Mouse (Mus musculus) kidney, adult 2 months (tissue): ENCODE data around the gene Dnah6.

Experiments
- CTCF ChIP-seq: fragments of 200-500 bp; conservative IDR thresholded peaks from 2 replicates; pipeline ENCODE4 v1.5.1; 2011; ENCODE audit warnings: low read depth, mild to moderate bottlenecking, control low read depth, low read length, moderate library complexity, mixed read lengths; ENCODE audit not compliant: insufficient read depth, insufficient read length
- POLR2A ChIP-seq: fragments of 200-500 bp; IDR thresholded peaks from one replicate; pipeline ENCODE4 v1.6.1; 2011; ENCODE audit warnings: low read depth, low read length, control low read depth

DNA sequence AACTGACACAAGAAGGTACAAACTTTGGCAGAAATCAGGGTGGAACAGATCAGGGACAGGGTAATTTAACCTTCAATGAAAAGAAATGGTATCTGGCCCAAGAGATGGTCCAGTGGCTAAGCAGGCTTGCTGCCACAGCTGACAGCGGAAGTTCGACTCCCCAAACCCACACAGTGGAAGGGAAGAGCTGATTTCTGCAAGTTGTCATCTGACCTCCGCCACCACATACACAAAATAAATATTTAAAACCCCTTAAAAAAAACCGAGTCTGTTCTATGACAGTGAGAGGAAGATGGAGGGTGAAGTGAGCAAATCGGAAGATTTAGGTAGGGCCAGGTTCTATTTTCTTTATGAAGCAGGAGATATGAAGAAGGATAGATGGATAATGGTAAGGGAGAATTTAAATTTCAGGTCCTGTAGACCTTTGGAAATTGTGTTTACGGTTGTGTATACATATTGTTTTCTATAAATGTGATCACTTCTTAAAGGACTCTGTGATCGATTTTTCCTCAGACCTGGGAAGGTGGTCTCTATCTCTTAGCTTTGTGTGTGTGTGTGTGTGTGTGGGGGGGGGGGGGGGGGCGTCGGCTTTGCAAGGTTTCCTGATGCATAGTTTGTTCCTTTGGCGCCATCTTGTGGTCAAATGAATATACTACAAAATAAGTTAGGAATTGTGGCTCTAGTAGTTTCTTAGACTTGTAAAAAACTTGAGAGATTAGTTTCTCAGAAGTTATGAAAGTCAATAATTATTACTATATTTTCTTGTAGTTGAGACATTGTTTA, 6.1 kb upstream of the Dnah6 start:
- 0 out of 2 replicates have a peak, but pooled peaks have one; percentile 12 for TF ChIP-seq CTCF
- no peak for TF ChIP-seq POLR2A
